Mouse (Mus musculus): ENCODE results near the gene Ndufaf8.
A peak's percentile ranks its signal among the peaks of the same experiment; 100 is the strongest.

GRCm38 (mm10) chr11:120065291-120065690 lies 33.4 kb upstream of the Ndufaf8 start:
- TF ChIP-seq POLR2A (IDR thresholded peaks at IDR 0.05; ENCODE audit: low read depth, low read length) (no peak), CTCF (conservative IDR thresholded peaks at IDR 0.05; ENCODE audit: insufficient read depth, insufficient read length, low read depth, low read length) (peak; percentile 71)

All from kidney, adult 2 months (tissue).